Mouse (Mus musculus): ENCODE measurements around the gene Eno2. TPM values are rescaled to one million over a fixed set of nuclear protein-coding genes. Genes with fewer than 3 reads are reported as not detected.

Gene Eno2
- total RNA-seq, 2 experiments from 2014 or later = 476 to 480 TPM

DNA sequence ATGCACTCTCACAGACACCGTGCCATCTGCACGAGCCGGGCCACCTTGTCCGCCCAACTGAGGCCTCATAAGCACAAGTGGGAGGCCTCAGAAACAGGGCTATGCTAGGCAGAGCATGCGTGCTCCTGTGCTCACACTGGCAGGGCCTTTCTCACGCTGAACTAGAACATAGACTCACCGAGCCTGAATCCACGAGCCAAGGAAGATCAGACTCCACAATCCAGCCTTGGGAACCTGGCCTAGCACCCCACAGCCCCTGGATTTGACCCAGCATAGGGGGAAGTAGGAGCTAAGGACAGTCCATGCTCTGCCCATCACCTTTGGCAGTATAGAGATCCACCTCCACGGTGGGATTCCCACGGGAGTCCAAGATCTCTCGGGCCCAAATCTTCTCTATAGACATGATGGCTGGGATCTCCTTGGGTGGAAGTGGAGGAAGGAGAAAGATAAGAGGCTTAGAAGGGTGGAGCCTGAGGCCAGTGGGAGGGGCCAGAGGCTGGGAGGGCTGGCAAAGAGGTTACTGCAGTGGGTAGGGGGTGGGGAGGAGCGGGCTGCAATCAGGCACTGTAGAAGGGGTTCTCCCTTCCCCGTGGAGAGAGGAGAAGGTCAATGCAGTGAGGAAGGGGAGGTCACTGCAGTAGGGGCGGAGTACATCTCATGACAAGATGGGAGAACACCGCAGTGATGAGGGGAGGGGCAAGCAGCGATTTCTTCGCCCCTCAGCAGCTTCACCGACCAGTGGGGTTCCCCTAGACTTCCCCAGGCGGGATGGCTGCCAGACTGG is 1.4 kb downstream of the Eno2 start:
- DNase-seq (ENCODE audit: low spot score in 2 of 2) = peak; percentile 56 to 66

DNA sequence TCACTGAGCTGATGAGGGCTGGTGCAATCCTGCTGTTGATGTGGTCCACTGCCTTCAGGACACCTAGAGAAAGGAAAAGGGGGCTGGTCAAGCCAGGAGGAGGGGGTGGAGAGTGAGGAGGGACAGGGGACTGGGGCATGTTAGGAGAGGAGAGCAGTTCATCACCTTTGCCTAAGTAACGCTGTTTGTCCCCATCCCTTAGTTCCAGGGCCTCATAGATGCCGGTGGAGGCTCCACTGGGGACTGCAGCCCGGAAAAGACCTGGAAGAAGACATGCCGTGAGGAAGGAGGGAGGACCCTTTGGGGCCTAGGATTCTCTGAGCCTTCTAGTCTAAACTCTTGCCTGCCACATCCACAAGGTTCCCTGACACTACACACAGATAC is 1.9 kb downstream of the Eno2 start:
- DNase-seq (ENCODE audit: low spot score in 2 of 2) = no peak

DNA sequence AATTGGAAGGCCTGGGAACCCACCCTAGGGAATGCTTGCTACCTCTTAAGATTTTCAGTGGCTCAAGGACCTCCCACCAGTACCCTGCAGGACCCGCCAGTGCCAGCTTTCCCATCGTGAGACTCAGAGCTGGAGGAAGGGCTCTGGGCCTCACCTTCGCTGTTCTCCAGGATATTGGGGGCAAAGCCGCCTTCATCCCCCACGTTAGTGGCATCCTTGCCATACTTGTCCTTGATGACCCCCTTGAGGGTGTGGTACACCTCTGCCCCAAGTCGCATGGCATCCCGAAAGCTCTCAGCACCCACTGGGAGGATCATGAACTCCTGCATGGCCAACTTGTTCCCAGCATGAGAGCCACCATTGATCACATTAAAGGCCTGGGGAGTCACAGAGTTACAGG is 3.5 kb downstream of the Eno2 start:
- DNase-seq (ENCODE audit: low spot score in 2 of 2) = no peak

DNA sequence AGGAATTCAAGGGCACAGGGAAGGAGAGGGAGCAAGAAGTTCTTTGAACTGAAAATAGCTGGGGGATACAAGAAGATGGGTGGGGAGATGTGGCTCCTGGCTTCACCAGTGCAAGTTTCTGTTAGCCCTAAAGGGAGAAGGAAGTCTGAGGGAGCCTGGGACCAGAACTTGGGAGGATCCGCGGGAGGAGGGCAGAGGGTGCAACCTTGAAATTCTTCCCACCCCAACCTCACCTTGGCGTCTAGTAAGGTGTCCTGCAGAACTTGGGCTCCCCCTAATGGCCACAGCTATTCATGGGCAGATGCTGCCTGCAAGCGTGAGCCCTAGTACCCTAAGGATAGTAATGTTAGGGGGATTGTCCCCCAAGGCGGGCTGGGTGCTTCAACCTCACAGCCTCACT is 10.2 kb downstream of the Eno2 start:
- peak; percentile 83 to 85 for DNase-seq (ENCODE audit: low spot score in 2 of 2)

DNA sequence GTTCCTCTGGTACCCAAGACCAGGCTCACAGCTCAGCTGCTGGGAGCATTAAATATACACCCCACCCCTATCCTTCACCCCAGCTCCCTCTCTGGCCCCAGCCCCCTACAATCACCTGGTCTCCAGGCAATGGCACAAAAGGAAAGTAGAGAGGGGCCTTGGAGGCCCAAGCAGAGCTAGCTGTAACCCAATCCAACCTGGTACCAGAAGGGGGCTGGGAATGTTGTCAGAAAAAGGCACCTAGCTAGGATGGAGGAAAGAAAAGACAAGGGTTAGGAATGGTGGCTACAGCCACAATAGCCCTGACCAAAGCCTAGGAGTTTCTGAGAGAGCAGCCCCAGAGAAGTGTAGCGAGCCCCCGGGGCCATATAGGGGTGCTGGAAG is 10.6 kb downstream of the Eno2 start:
- no peak for DNase-seq (ENCODE audit: low spot score in 2 of 2)

DNA sequence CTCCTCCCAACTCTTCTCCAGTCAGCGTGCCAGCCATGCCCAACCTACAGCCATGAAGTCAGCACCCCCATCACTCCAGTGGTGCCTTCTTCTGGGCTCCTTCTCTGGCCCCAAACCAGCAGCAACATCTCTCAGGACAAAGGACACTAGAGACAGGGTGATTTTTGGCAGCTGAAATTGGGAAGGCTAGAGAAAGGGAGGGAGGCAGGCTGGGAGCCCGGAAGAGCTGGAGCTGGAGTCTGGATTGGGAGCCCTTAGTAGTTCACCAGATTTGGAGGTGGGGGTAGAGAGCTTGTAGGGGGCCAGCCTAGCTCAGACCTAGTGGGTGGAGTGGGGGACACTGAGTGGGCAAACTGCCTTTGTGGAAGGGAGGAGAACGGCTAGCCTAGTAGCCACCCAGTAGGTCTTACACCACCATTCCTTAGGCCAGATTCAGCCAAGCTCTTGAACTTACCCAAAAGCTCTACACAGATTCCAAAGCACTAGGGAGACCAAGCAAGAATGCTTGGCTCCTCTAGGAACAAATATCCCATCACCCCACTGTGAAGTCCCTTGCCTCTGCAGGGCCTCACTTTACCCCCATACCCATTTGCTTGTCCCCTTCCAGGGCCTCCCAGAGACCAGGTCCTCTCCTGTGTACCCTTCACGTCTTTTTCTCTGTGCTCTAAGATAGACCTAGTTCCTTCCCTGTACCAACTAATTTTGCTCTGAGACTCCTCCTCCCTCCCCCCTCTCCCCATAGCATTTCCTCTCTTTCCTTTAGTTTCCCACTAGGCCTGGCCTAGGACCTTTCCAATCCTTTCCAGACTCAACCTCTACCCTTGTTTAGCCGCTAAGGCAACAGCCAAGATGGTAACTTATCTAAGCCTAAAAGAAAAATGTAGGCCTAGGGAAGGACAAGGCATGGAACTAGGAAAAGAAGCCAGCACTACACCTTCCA is 11.3 kb downstream of the Eno2 start:
- DNase-seq (ENCODE audit: low spot score in 2 of 2) = peak; percentile 64 to 76

DNA sequence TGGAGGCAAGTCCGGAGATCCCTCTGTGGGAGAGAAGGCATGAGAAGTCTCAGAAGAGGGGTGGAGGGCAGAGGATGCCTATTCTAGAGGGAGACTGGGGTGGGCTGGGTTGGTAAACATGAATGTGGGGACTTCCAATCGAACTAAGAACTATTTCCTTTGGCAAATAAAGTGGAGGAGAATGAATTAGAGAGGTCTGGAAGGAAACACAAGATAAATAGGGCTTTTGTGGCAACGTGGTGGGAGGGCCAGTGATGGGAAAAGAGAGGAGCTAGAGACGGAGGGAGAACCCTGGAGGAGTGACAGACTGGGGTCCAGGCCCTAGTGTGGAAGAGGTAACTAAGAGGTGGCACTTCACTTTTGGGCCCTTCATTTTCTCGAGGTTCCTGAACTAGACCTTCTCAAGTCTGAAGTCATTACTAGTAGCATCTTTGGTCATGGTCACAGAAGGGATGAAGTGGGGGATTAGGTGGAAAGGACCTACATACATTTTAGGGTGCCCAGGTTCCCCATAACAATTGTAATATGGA is 12.1 kb downstream of the Eno2 start:
- no peak for DNase-seq (ENCODE audit: low spot score in 2 of 2)

DNA sequence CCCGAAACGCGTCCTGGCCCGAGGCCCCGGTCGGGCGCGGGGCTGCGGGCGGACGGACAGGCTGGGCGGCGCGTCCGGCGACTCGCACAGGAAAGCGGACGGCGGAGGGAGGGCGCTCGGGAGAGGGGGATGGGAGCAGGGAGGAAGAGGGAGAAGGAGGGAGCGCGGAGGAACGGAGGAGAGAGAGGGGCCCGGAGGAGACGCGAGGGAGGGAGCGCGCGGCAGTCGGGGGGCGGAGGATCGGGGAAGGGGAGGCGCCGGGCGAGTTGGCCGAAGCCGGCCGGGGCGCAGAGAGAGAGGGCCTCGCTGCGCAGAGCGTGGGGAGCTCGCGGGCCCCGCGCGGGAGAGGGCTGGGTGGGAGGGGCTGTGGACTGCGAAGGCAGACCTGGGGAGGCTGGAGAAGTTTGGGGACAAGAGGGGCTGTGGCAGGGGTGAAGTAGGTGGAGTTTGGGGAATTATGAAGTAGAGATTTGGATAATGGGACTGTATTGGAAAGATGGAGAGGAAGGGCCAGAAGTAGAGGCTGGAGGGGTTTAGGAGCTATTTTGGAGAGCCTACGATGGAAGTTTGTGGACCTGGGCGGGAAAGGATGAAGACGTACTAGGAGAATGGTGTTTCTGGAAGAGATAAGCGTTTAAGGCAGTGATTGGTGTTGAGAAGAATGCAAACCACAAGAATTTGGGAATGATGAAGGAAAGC is 12.7 kb downstream of the Eno2 start:
- DNase-seq (ENCODE audit: low spot score in 2 of 2) = peak; percentile 82 to 87

DNA sequence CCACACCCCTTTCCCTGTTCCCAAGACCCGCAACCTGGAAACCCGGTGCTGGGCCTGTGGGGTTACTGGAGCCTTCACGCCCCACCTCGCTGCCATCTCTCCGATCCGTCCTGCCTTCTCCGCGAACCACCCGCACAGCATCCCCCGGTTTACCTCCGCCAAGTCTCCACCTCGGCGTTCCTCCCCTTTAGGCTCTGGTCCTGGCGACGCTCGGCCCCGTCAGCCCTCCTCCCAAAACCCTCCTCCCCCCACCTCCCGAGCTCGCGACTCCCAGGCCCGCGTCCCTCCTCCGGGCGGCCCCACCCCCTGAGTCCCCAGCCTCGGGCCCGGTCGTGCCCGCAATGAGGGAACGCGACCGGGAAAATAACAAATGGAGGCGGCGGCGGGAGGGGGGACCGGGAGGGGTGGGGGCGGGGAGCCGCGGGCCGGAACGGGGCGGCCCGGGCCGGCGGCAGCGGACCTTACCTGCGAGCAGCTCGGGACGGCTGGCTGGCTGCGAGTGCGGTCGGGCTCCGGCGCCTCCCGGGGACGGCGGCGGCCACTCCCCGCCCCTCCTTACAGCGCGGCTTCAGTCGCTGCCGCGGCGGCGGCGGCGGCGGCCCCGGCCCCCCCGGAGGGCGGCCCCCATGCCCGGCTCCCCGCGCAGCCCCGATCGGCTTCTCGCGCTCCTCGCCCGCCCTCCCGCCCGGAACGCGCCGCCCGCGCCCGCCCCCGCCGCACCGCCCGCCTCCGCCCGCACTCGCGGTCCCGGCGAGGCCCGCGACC is 13.5 kb downstream of the Eno2 start, which contains the start of the genes Gm45234 and Atn1:
Gene Gm45234, minus strand, starts transcription at position 191 of the 765 bp plus-strand sequence.
Gene Atn1, minus strand, starts transcription at position 694 of the 765 bp plus-strand sequence.
- DNase-seq (ENCODE audit: low spot score in 2 of 2) = peak; percentile 57 to 72

DNA sequence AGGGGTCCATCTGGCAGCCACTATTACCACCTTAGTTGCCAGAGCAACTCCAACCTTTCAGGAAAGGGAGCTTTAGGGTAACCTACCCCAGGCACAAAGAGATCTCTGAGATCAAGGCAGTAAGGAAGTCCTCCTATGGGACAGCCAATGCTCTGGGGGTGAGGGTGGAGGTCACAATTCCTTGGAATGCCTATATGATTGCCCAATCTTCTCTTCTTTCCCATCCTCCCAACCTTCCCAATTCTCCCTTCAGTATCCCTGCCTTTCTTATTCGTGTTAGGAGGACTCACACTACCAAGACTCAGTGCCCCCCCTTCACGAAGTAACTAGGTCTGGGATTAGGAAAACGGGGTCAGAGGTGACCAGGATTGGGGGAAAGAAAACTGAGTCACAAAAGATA is 14.2 kb downstream of the Eno2 start:
- DNase-seq (ENCODE audit: low spot score in 2 of 2) = no peak

DNA sequence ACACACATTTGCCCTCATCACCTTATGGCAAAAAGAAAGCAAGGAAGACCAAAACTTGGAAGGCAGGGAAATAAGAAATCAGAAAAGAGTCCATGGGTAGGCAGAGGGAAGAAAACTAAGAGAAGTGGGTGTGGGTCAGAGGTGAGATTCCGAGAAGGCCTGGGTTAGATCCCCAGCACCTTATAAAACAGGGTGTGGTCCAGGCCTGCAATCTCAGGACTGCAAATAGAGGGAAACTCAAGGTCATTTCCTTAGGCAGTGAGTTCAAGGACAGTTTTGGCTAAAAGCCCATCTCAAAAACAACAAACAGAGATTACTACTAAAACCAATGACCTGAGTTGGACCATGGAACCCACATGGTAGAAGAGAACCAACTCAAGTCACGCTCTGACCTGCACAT is 15.6 kb downstream of the Eno2 start:
- DNase-seq (ENCODE audit: low spot score in 2 of 2) = no peak

DNA sequence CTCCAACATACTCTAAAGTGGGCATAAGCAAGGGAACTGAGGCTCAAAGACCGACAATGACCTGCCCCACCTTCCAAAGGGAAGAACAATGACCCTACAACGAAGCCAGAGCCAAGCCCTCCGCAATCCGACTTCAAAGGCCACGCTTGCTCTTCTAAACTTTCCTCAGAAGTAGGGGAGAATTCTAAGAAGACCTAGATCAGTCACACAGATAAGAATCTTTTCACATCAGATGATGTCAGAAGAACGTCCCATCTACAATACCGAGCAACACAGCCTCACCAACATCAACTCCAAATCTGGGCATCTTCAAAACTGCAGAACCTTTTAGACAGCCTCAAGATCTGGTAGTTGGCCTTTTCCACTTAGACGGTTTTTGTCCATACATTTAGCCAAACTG is 19.1 kb downstream of the Eno2 start:
- DNase-seq (ENCODE audit: low spot score in 2 of 2) = no peak

DNA sequence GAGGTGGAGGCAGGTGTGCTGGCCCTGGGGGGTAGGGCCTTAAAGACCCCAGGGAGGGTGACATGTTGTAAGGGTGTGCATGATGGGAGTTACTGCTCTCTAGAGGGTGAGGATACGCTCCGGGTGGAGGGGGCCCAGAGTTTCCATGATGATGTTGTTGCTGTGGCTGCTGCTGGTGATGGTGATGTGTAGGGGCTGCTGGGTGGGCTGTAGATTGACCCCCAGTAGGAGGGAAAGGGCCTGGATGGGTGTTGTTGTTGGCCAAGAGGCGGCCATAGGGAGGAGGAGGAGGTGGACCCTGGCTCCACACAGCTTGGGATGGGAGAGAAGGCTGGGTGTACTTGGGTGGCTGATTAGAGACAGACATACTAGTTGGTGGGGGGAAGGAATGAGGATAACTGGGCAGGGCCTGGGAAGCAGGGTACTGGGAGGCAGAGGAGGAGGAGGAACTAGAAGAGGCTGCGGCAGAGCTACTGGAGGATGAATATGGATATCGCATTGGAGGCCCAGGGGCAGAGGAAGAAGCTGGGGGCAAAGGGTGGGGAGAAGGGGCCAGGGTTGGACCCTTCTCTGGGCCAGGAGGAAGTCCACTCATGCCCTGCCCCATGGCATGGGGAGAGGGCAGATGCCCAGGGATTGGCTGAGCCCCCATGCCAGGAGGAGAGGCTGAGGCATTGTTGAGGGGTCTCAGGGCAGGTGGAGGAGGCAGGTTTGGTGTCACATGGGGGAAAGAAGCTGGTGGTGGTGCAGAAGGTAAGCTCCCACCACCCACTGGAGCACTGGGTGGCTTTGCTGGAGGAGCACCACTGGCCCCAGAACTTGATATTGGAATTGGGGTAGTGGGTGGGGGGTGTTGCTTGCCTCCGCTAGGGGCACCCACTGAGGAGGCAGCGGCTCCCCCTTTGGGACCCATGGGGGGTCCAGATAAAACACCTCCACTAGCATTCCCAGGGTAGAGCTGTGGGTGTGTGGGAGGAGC is 22.5 kb downstream of the Eno2 start:
- DNase-seq (ENCODE audit: low spot score in 2 of 2) = peak in 1 of 2 experiments; percentile 32

DNA sequence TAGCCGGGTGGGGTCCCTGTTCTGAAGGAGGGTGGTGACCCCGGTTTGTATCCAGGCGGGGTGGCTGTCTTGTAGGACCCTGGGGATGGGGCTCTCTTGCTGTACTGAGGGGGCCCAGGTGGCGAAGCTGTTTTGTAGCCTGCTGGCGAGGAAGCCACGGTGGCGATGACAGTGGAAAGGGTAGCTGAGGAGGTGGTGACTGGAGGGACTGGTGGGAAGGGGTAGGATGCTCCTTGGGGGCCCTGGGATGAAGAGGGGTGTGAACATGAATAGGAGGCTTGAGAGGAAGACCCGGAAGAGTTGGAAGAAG is 23.2 kb downstream of the Eno2 start:
- DNase-seq (ENCODE audit: low spot score in 2 of 2) = no peak

DNA sequence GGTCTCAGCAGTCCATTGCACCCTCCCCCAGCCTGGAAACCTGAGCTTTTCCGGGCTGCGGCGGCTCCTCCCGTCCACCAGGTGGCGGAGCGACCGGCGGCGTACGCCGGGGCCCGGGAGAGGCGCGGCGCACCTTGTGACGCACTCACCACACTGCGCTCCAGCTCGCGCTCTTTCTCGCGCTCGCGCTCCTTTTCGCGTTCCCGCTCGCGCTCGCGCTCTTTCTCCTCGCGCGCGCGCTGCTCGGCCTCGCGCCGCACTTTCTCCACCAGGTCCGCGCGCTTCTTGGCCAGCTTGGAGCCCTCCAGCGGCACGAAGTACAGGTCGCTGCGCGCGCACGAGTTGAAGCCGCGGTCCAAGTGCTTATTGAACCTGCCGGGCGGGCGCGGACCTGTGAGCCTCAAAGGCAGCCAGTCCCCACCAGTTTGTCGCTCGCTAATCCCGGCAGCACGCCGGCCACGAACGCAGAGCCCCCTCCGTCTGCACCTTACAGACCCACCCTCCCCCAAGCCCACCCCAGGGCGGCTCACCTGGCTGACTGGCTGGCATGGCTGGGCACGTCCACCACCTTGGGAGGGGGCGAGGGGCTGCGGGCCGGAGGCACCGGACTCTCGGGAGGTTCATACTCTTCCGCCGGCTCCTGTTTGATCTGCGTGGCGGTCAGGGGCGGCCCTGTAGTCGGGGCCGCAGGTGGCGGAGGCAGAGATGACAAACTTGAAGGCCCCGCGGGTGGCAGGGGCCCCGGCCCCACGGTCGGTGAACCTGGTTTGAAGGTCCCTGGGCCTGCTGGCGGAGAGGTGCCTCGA is 23.8 kb downstream of the Eno2 start:
- DNase-seq (ENCODE audit: low spot score in 2 of 2) = peak; percentile 94 to 96

DNA sequence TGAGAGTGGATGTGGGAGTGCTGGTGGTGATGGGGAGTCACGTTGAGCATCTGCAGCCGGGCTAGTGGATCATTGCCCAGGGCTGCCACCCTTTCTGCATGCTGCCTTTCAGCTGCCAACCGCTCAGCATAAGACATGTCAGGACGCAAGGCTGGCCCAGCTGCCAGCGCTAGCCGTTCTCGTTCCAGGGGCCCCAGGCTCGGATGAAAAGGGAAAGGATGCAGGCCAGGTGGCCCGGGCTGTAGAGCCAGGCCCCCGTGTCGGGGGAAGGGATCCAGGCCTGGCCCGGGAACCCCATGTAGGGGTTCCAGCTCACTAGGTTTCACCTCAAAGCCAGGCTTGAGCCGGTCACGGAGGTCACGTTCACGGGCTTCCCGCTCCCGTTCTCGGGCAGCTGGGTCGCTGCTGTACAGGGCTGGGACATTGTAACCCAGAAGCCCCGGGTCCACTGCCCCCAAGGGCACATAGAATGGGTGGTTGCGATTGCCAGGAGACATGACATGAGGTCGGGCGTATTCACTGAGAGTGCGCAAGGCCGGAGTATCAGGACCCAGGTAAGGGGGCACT is 24.6 kb downstream of the Eno2 start:
- no peak for DNase-seq (ENCODE audit: low spot score in 2 of 2)

DNA sequence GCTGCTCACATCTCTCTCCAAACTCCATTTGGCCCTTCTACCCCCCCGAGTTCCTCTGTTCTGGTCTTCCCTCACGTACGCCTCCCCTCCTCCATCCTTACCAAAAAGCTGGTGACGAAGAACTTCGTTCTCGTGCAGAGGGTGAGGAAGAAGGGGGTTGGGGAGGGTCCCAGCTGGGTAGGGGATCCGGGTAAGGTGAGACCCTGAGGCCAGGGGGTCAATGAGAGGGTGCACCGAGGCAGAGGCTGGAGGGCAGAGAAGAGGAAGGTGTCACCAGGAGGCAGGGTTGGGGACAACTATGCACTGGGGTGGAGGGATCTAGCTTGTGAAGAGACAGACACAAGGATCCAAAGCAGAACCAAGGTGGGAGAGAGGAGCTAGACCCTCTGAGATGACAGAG is 25.8 kb downstream of the Eno2 start:
- no peak for DNase-seq (ENCODE audit: low spot score in 2 of 2)

DNA sequence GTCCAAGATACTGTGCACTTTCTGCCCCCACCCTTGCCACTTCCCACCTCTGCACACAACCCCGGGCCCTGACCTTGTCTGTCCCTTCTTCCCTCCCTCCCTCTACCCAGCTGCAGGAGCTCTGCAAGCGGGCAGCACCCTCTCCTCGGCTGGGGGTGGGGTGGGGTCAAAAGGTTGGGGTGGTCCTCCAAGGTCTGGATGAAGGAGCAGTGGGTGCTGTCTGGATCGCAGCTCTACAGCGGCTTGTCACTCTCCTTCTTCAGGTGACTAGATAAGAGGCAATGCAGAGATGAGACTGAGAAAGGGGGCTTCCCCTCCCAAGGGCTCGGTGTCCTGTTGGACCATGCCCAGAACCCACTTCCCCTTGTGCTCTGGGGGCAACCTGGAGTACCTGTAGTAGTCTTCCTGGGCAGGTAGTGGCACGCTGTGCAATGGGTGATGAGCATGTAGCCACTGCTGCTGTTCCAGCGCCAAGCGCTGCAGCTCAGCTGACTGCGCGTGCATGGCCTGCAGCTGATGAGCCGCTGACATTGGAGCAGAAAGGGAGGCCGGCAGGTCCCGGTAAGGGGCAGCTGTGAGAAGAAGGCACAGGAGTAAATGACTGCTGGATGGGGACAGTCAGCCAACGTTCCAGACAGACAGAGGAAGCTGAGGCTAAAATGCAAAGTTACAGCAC is 26.5 kb downstream of the Eno2 start:
- DNase-seq (ENCODE audit: low spot score in 2 of 2) = no peak
